Mouse (Mus musculus) midbrain, embryonic 10.5 days (tissue): Measurements from ENCODE around the gene Nol9. TPM values are rescaled to one million over a fixed set of nuclear protein-coding genes. Genes with fewer than 3 reads are reported as not detected.
A peak's percentile ranks its signal among the peaks of the same experiment; 100 is the strongest.

Experiments
- DNase-seq: peaks from one replicate; pipeline ENCODE4 v3.0.0-alpha.2; 2017; ENCODE audit warnings: low spot score
- H3K27ac ChIP-seq: fragments of 300-500 bp; sonication (generic); replicated peaks from 2 replicates; pipeline ENCODE4 v1.5.1; 2016; ENCODE audit warnings: mild to moderate bottlenecking
- H3K27me3 ChIP-seq: fragments of 300-500 bp; sonication (generic); 2 replicates; pipeline ENCODE4 v1.6.1; 2016; ENCODE audit warnings: low read depth, mild to moderate bottlenecking; ENCODE audit not compliant: poor library complexity, severe bottlenecking
- H3K36me3 ChIP-seq: fragments of 300-500 bp; sonication (generic); 2 replicates; pipeline ENCODE4 v1.6.1; 2016; ENCODE audit warnings: mild to moderate bottlenecking, moderate library complexity
- H3K4me1 ChIP-seq: fragments of 300-500 bp; sonication (generic); 2 replicates; pipeline ENCODE4 v1.6.1; 2016
- H3K4me3 ChIP-seq: fragments of 300-500 bp; sonication (generic); 2 replicates; pipeline ENCODE4 v1.5.1; 2016; ENCODE audit warnings: mild to moderate bottlenecking, moderate library complexity
- H3K9me3 ChIP-seq: fragments of 300-500 bp; sonication (generic); replicated peaks from 2 replicates; pipeline ENCODE4 v1.6.1; 2016; ENCODE audit warnings: mild to moderate bottlenecking
- WGBS: fragments of 180-500 bp; shearing (Covaris S2); methylation state at CpG from one replicate; pipeline ENCODE4 v1.1.7; 2016; 5-methylcytosine and 5-hydroxymethylcytosine counted together
- polyA plus RNA-seq: library from polyadenylated mRNA; unstranded; fragments of >200 nt; fragmentation: Nextera tagmentation; extraction: Ambion mirVana; gene quantifications from 2 replicates; pipeline ENCODE4 v1.2.1, GENCODE M21; 2016

Nol9 gene
- polyA plus RNA-seq, 1 experiment from 2014 or later: 35.7 TPM

DNA sequence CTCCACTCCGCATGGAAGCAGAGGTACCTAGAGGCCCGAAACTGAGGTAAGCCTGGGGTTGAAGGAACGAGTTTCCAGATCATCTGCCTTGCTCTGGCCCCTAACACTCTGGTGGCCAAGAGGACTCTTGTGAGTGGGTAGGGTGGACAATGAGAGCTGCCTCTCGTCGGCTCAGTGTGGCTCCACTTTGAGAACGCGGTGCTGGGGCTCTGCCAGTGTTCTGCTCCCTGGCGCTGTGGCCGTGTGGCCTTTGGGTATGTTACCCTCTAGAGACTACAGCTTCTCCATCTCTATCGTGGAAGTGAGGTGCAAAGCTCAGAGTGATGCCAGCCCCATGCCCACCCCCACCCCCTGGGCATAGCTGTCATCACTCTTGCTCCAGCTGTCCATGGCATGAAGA lies 33.5 kb downstream of the Nol9 start:
- Histone ChIP-seq H3K4me1 (peaks cover 47% of the 10 kb centered on the region), H3K27ac (peak overlapping the region; percentile 65)

DNA sequence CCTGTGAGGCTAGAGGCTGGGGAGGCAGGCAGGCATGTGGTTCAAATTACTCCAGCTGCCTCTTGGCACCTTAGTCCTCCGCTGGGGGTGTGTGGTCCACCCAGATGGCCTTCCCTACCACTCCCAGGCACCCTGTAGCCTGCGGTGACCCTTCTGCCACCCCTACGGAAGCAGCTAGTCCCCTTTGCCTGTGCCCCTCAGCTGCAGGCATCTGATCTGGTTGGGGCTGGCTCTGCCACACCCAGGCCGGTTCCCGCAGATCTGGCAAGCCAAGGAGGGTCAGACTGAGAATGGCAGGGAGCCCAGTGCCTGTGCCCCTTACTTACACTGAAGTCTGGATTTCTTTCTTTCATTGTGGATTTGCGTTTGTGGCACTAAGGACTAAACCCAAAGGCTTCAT lies 34.6 kb downstream of the Nol9 start:
- WGBS: 85% methylated on average over 6 of the region's 6 CpGs
- DNase-seq: no peak
- Histone ChIP-seq H3K4me1 (peaks cover 39% of the 10 kb centered on the region), H3K27me3 (no peaks in the 10 kb centered on the region), H3K27ac (no peak overlapping the region), H3K9me3 (no peaks in the 10 kb centered on the region), H3K4me3 (no peak overlapping the region), H3K36me3 (no peaks in the 10 kb centered on the region)

More for the DNA sequence above, 33.5 kb downstream of the Nol9 start:
- Histone ChIP-seq H3K4me3 (no peak overlapping the region), H3K36me3 (no peaks in the 10 kb centered on the region), H3K27me3 (no peaks in the 10 kb centered on the region), H3K9me3 (no peaks in the 10 kb centered on the region)
- DNase-seq: no peak
- WGBS: 73% methylated on average over 10 of the region's 10 CpGs

DNA sequence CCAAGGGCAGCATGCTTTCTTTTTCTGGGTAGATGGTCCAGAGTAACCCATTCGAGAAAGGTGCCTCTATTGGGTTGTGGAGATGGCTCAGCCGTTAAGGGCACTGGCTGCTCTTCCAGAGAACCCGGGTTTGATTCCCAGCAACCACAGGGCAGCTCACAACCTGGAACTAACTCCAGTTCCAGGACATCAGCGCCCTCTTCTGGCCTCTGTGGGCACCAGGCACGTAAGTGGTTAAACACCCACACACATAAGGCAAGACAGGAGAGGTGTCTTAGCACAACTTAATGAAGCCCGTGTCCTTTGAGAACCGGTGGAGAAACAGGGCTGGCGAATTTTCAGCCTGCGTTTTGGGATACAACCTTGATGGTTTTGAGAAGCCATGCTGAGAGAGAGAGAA lies 35.4 kb downstream of the Nol9 start:
- DNase-seq: no peak
- no peaks in the 10 kb centered on the region for H3K9me3 ChIP-seq

GRCm38 (mm10) chr4:152077191-152077590 lies 38.1 kb downstream of the Nol9 start:
- no peaks in the 10 kb centered on the region for H3K9me3 ChIP-seq

More for the DNA sequence above, 35.4 kb downstream of the Nol9 start:
- Histone ChIP-seq H3K4me3 (no peak overlapping the region), H3K36me3 (no peaks in the 10 kb centered on the region), H3K27ac (no peak overlapping the region), H3K27me3 (no peaks in the 10 kb centered on the region), H3K4me1 (peaks cover 39% of the 10 kb centered on the region)
- 80% methylated on average over 9 of the region's 9 CpGs for WGBS

DNA sequence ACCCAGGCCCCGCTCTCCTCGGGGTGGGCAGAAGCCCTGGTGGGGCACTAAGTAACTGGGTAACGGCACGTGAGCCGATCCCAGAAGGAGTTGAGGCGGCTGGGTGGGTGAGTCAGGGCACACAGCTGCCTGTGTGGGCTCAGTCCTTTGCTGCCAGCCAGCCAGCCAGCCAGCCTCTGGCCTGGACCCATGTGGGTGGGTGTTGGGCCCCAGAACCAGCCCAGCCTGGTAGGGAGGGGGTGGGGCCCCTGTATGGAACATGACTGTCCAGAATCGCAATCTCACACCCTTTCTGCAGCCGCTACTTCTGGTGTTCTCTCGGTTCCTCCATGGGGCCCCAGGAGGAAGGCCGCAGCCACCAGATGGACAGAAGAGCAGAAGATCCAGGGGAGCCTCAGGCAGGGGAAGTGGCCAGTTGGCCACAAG lies 39.0 kb downstream of the Nol9 start:
- WGBS: 92% methylated on average over 10 of the region's 10 CpGs
- H3K36me3 ChIP-seq: no peaks in the 10 kb centered on the region
- H3K9me3 ChIP-seq: no peaks in the 10 kb centered on the region
- DNase-seq: no peak
- peaks cover 14% of the 10 kb centered on the region for H3K4me1 ChIP-seq
- 0 out of 2 replicates have a peak overlapping the region, but pooled peaks have one; percentile 9 for H3K27ac ChIP-seq
- no peak overlapping the region for H3K4me3 ChIP-seq
- H3K27me3 ChIP-seq: 0 out of 2 replicates have a peak, but pooled peaks cover 1% of the 10 kb centered on the region

More at GRCm38 (mm10) chr4:152077191-152077590, 38.1 kb downstream of the Nol9 start:
- 89% methylated on average over 9 of the region's 9 CpGs for WGBS
- H3K36me3 ChIP-seq: no peaks in the 10 kb centered on the region
- no peaks in the 10 kb centered on the region for H3K27me3 ChIP-seq
- no peak overlapping the region for H3K4me3 ChIP-seq
- H3K27ac ChIP-seq: no peak overlapping the region
- peaks cover 22% of the 10 kb centered on the region for H3K4me1 ChIP-seq
- DNase-seq: no peak

GRCm38 (mm10) chr4:152079261-152079660 lies 40.1 kb downstream of the Nol9 start:
- H3K27me3 ChIP-seq: peaks cover 7% of the 10 kb centered on the region; the same call in 1 of the 2 replicates
- H3K9me3 ChIP-seq: no peaks in the 10 kb centered on the region
- no peak overlapping the region for H3K4me3 ChIP-seq
- peaks cover 15% of the 10 kb centered on the region; the same call in 1 of the 2 replicates for H3K4me1 ChIP-seq
- 90% methylated on average over 3 of the region's 3 CpGs for WGBS
- no peaks in the 10 kb centered on the region for H3K36me3 ChIP-seq
- H3K27ac ChIP-seq: no peak overlapping the region
- no peak for DNase-seq

DNA sequence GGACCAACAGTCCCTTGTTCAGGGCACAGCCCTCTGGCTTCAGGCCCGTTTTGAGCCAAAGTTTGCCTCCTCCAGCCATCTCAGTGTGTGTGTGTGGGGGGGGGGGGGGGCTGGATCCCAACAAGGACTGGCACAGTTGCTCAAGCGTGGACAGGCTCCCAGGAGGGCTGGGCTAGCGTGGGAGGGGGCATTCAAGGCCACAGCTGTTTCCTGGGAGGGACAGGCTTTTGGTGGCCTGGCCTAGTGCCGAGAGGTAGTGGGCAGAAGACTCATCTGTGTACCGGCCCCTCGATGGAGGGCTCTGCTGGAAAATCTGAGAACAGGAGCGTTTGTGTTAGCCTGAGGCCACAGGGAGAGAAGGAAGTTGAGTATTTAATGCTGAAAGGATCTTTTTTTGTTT lies 40.8 kb downstream of the Nol9 start:
- Histone ChIP-seq H3K27me3 (peaks cover 14% of the 10 kb centered on the region), H3K36me3 (no peaks in the 10 kb centered on the region), H3K9me3 (no peaks in the 10 kb centered on the region), H3K27ac (no peak overlapping the region), H3K4me1 (peaks cover 15% of the 10 kb centered on the region; the same call in 1 of the 2 replicates), H3K4me3 (no peak overlapping the region)
- 73% methylated on average over 7 of the region's 7 CpGs for WGBS
- DNase-seq: no peak

DNA sequence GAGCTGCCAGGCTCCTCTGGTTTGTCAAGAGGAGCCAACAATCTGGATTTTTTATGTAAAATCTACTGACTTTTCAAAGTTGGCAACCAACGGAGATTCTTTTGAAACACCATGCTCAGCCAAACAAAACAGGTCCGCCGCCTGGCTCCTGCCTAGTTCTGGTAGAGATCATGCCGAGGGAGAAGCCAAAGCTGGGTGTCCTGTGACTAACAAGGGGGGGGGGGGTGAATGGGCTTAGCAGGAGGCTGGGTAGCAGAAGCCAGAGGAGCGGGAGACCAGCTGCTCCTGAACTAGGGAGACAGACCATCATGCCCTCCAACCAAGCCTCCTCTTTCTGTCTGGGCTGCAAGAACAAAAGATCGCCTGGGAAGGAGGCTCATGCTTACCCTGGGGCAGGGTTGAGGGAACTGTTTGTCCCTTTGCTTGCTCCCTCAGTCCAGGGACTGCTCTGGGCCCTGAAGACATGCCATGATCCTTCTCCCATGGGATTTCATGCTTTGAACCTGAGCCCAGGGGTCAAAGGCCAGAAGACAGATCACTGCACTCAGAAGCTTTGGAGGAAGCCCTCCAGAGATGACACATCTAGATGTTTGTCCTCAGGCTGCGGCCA lies 44.6 kb downstream of the Nol9 start:
- H3K4me1 ChIP-seq: peaks cover 27% of the 10 kb centered on the region
- no peaks in the 10 kb centered on the region for H3K36me3 ChIP-seq
- WGBS: 66% methylated on average over 7 of the region's 7 CpGs
- 0 out of 2 replicates have a peak, but pooled peaks cover 3% of the 10 kb centered on the region for H3K9me3 ChIP-seq
- DNase-seq: no peak
- H3K27me3 ChIP-seq: peaks cover 43% of the 10 kb centered on the region
- no peak overlapping the region for H3K27ac ChIP-seq
- no peak overlapping the region for H3K4me3 ChIP-seq

DNA sequence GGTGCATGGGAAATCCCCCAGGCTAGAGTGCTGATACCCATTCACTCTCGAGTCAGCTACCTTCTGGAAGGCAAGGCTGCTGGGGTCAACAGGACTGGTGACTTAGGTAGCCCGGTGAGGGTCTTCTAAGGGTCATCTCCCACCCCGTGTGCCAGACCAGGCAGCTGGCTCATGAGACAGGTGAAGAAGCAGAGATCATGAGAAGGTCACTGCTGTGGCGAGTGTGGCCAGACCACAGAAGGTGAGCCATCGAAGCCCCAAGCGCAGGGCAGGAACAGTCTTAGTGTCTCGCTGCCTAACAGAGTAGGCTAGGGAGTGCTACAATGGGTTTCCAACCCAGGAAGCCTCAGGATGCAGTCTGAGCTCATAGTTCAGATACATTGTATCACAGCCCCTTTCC lies 45.5 kb downstream of the Nol9 start:
- H3K4me3 ChIP-seq: no peak overlapping the region
- 0 out of 2 replicates have a peak, but pooled peaks cover 3% of the 10 kb centered on the region for H3K9me3 ChIP-seq
- H3K27ac ChIP-seq: no peak overlapping the region
- H3K36me3 ChIP-seq: no peaks in the 10 kb centered on the region
- DNase-seq: no peak
- WGBS: 93% methylated on average over 7 of the region's 7 CpGs
- H3K27me3 ChIP-seq: peaks cover 45% of the 10 kb centered on the region
- H3K4me1 ChIP-seq: peaks cover 29% of the 10 kb centered on the region

- peaks cover 45% of the 10 kb centered on the region for H3K27me3 ChIP-seq
- peak; percentile 68 for DNase-seq
- 2% methylated on average over 74 of the region's 92 CpGs for WGBS
- no peaks in the 10 kb centered on the region for H3K36me3 ChIP-seq
- peaks cover 29% of the 10 kb centered on the region for H3K4me1 ChIP-seq
- H3K4me3 ChIP-seq: peak overlapping the region; percentile 84
- 0 out of 2 replicates have a peak, but pooled peaks cover 3% of the 10 kb centered on the region for H3K9me3 ChIP-seq
- H3K27ac ChIP-seq: peak overlapping the region; percentile 90
These were observed 47.5 kb downstream of the Nol9 start for GRCm38 (mm10) chr4:152086505-152087210.

- Histone ChIP-seq H3K4me1 (peaks cover 29% of the 10 kb centered on the region), H3K27ac (peak overlapping the region; percentile 90), H3K36me3 (no peaks in the 10 kb centered on the region), H3K27me3 (peaks cover 45% of the 10 kb centered on the region), H3K4me3 (peak overlapping the region; percentile 84), H3K9me3 (0 out of 2 replicates have a peak, but pooled peaks cover 3% of the 10 kb centered on the region)
- DNase-seq: peak; percentile 49
- 3% methylated on average over 12 of the region's 12 CpGs for WGBS
These were observed 48.3 kb downstream of the Nol9 start for GRCm38 (mm10) chr4:152087211-152088081.

- WGBS: 24% methylated on average over 4 of the region's 4 CpGs
- no peak overlapping the region for H3K27ac ChIP-seq
- H3K27me3 ChIP-seq: peaks cover 44% of the 10 kb centered on the region
- peak overlapping the region; percentile 84; the same call in 1 of the 2 replicates for H3K4me3 ChIP-seq
- 0 out of 2 replicates have a peak, but pooled peaks cover 3% of the 10 kb centered on the region for H3K9me3 ChIP-seq
- H3K36me3 ChIP-seq: no peaks in the 10 kb centered on the region
- peaks cover 35% of the 10 kb centered on the region for H3K4me1 ChIP-seq
- no peak for DNase-seq
These were observed 49.0 kb downstream of the Nol9 start for GRCm38 (mm10) chr4:152088133-152088532.
